Mouse (Mus musculus) testis, postnatal 14 days (tissue): ENCODE measurements around the gene Gm14214.

ENCODE experiments used
- DNase-seq: peaks from one replicate; pipeline ENCODE4 v3.0.0; 2021; ENCODE audit warnings: low spot score

Gm14214 gene

DNA sequence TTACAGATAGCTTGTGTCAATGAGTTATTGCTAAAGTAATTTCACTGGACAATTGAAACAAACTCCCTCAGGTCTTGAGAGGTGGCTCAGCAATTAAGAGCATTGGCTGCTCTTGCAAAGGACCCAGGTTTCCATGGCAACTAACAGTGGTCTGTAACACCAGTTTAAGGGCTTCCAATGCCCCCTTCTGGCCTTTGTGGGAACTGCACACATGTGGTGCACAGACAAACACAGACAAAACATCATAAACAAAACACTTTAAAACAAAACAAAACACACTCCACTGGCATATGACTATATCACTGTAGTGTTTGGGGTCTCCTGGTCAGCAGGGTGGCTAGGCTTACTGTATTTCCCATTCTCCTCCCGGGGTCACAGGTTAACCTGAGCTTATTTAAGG lies 4.2 kb upstream of the Gm14214 start:
- DNase-seq, result peak; percentile 67

DNA sequence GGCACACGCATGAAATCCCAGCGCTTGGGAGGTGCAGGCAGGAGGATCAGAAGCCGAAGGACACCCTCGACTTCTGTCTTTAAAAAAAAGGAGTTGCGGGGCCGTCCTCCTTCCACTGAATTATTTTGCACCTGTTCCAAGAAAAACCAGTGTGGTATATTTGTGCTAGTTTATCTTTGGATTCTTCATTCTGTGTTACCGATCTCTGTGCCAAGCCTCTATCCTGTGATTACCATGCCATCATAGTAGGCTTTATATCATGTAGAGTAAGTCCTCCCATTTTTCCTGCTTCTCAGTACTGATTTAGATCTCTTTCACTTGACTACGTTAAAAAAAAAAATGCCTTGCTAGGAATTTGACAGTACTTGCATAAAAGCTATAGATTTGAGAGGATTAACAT lies 1.8 kb upstream of the Gm14214 start:
- no peak for DNase-seq

DNA sequence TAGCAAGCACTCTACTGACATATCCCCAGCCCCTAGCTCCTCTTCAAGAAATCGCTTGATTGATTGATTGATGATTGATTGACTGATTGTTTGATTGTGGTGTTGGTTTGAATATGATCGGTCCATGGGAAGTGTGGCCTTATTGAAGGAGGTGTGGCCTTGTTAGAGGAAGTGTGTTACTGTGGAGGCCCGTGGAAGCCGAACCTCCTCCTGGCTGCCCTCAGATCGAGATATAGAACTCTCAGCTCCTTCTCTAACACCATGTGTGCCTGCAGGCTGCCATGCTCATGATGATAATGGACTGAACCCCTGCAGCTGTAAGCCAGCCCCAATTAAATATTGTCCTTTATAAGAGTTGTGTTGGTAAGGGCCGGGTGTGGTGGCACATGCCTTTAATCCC lies 2.8 kb downstream of the Gm14214 start:
- no peak for DNase-seq

DNA sequence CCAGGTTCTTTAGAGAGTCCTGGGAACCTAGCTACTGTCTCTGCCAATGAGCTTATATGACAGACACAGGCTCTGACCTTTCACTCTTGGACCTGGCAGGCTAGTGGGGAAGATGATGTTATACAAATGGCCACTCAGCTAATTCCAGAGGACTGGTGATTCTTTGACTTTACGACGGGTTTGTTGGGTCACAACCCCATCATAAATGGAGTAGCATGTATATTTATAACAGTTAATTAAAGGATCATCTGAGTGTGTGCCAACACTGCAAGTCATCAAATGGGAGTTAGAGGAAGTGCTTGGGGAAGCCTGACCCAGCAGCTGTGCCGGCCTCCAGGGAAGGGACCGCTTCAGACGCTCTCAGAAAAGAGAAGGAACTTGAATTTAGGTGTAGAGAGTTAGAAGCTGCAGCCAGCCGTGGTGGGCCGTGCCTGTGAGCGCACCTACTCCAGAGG lies 4.2 kb downstream of the Gm14214 start:
- DNase-seq, result no peak

DNA sequence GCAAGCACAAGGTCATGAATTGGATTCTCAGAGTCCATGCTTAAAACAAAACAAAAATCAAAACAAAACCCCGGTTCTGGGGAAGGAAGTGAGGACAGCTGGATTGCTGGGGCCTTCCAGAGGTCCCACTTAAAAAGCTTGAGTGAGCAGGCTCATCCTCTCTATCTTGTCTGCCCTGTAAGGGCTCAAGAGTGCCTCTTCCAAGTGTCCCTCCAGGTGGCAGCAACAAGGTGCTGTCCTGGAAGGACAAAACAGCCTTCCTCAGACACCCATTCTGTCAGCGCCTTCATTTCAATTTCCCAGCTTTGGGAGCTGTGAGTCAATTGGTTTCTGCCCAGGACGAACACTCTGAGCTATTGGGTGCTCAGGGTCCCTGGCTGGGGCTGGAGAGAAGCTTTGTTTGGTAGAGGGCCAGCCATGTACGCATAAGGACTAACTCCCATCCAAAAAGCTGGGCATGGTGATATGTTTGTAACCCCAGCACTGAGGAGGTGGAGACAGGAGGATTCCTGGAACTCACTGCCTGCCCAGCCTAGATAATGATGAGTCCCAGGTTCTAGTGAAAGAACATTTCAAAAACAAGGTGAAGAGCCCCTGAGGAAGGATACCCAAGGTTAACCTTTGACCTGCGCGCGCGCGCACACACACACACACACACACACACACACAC lies 4.9 kb downstream of the Gm14214 start:
- no peak for DNase-seq

DNA sequence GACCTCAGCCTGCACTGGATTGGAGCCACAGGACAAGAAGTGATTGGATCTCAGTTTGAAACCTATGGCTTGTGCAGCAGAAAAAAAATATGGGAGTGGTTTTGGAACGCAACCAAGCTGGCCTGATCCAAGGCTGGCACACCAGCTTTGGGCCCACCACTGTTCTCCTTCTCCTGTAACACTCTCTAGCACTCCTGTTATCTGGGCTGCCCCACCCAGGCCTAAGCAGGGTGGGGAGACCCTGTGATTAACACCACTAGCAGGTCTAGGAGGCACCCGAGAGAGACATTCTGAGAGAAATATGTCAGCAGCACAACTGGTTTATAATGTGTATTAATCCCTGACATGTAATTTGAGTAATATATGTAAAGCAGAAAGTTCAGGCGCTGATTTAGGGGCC lies 6.6 kb downstream of the Gm14214 start:
- DNase-seq, result no peak

DNA sequence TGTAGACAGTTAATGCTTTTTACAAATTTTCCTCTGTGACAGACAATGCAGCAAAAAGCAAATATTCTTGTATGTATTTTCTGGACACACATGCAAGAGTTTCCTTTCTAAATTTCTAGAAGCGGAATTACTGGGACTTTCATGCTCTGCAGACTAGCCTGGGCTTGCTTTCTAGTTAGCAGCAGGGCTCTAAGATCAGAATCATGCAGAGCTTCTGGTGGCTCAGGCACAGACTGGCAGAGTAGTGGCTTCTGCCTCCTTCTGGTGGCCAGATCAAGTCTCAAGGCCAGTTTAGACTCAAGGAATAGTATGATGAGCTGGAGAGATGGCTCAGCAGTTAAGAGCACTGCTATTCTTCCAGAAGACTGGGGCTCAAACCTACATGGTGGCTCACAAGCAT lies 11.4 kb downstream of the Gm14214 start:
- DNase-seq, result no peak

DNA sequence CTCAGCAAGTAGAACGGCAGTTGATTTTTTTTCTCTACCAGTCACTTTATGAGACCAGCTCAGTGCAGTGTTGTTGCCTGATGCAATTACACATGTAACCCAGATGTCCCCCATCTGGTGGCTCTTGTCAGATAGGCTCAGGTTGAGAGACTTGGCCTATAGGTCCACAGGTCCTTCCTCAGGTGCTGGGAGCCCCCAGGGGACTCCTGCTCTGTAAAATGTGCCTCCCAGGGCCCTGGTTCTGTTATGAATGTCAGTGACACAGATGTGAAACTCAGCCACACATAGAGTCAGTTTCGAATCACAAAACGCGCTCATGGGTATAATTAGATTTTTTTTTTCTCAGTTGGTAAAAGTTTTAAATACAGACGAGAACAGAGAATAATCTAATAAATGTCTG lies 12.1 kb downstream of the Gm14214 start:
- DNase-seq, result no peak

DNA sequence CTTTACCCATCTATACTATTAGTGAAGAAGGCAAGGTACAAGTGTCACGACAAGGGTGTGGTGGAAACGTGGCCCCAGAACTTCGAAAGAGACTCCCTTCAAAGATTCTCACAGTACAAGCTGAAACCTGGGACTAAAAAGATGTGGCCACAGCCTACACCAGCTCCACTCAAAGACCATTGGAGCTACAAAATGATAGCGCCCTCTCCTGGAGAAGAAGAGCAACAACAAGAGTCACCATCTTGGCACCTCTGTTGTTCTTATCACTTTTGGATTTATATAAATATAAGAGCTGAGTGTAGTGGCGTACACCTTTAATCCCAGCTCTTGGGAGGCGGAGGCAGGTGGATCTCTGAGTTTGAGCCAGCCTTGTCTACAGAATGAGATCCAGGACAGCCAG lies 14.0 kb downstream of the Gm14214 start:
- no peak for DNase-seq

DNA sequence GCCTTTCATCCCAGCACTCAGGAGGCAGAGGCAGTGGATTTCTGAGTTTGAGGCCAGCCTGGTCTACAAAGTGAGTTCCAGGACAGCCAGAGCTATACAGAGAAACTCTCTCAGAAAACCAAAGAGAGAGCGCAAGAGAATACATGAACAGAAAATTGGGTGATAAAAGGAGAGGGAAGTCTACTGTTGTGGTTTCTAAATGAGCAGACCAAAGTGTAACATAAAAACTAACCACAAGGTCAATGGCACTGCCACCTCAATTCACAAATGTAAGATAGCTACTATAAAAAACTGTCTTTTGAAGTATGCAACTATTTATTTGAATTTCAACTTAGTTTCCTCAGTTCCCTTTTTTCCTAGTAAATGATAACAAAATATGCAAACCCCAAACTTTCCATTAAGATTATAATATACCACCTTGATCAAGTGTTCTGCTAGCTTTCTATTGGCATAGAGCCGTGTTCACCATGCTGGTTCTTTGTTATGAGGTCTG lies 15.7 kb downstream of the Gm14214 start:
- DNase-seq, result no peak

DNA sequence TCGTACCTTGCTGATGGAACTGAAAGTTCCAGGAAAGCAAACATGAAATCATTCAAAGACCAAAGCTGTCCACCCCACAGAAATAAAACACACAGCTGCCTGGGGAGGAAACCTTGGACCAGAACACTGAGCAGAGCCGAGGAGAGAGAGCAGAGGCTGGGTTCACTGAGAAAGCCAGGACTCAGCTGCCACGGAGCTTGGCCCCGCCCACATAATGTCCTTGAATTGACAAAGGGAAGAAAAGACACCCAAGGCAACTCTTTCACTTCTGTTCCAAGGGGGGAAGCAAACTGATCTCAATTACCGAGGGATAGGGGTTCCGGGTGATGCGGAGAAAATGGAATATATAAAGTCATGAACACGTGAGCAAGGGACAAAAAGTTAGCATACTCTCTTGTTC lies 17.9 kb downstream of the Gm14214 start:
- DNase-seq, result peak; percentile 46

DNA sequence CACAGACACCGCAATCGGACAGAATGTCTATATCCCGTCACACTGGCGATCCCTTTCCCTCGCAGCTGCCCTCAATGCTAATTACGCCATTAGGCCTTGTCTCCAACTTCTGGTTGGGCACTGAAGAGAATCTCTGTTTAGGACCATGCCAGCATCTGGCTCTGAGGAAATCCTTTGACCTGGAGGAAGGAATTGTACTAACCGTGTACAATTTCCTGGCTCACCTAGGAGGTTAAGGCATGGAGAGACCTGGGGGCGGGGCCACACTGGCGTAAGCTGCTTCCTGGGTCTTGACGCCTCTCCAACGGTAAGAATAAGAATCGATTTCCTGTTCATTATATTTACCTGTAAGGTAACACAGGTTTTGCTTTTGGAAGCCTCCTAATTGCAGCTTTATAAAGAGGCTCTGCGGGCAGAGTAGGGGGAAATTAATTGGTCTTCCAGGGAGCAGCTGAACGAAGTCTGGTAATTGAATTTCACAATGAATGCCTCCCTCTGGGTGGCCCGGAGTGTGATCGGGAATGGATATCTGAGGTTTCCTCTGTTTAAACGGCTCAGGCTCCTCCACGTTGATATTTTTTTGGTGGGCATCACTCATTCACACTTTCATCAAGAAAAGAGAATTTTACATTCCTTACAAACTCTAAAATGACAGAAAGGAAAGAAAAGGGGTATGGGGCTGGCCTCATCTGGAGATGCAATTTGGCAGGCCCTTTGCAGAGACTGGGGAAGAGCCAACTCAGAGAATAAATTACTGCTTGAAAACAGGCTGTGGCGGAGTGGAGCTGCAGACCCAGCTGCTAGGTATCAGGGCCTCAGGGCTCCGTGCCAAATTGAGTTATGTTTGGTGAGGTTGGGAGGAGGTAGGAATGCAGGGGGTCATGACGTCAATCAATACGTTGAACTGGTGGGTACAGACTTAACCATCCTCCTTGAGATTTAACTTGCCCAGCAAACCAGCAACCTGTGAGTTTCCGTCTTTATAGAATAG lies 20.5 kb downstream of the Gm14214 start:
- DNase-seq, result no peak

DNA sequence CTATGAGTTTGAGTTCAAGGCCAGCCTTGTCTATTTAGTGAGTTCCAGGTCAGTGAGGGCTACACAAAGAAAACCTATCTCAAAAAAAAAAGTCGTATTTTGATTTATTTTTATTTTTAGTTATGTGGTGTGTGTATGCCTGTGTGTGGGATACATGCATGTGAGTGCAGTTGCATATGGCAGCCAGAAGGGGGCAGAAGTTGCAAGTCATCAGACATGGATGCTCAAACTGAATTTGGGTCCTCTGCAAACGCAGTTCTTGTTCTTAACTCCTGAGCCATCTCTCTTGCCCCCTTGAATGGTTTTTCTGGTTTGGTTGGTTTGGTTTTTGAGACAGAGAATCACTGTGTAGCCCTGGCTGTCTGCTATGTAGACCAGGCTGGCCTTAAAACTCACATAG lies 21.4 kb downstream of the Gm14214 start:
- peak; percentile 36 for DNase-seq

DNA sequence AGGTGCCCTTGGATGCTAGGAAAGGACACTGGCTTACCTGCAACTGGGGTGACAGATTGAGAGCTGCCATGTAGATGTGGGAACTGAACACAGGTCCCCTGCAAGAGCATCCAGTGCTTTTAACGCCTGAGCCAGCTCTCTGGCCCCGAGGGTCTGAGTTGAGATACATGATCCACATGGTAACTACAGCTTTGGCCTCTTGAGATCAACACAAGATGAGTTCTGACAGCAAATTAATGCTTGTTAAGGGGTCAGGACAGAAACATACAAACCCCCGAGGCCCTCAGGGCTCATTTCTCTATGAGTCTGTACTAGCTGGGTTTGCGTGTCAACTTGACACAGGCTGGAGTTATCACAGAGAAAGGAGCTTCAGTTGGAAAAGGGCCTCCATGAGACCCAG lies 25.9 kb downstream of the Gm14214 start:
- DNase-seq, result no peak

DNA sequence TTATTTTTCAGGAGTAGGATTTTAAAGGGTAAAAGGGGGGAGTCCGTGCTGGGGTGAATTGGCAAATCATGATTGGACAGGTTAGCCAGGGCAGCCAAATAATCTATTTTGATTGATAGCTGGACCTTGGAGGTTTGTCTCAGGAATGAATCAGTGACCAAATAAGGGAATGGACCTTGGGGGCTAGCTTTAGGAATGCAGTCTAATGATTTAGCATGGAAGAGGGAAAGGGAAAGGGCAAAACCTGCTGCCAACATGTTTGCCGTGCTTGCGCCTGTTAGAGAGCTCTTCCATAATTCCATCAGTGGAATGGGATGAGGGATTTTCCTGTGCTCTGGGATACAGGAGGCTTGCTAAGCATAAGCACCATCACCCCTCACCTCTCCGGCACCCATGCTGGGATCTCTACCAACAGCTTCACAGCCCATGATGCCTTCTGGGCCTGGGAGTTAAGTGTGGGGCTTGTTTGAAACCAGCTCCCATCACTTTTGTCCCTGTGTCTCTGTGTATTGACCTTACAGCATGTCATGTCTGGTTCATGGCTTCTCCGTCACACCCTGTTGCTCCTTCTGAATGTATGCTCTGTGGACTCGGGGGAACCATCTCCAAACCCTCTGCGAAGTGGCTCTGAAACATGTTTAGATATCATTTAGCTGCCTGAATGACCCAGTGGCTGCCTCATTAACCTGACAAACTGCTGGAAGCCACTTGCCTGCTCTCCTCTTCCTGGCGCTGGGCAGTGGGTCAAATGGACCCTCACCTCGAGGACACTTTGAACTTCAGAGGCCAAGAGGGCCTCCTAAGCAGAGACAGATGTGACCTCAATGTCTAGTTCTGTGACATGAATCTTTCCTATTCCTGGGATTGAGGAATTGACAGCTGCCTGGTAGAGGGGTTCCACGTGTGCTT lies 26.7 kb downstream of the Gm14214 start:
- DNase-seq, result no peak

DNA sequence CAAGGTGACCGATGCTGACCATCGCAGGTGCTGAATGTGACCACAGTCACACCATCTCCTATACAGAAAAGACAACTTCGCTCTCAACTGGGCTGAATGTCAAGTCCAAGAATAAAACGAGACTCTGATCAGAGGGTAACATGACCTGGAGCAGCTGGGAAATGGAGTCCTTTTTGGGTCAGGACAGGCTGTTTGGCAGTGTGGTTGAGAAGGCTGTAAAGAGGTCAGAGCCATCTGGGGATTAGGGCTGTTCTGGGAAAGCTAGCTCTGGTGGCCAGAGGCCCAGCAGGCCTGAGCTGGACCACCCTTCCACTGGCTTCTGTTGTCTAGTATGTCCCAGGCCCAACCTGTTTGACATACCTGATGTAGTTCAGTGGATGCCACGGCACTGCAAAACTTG lies 31.2 kb downstream of the Gm14214 start:
- no peak for DNase-seq

DNA sequence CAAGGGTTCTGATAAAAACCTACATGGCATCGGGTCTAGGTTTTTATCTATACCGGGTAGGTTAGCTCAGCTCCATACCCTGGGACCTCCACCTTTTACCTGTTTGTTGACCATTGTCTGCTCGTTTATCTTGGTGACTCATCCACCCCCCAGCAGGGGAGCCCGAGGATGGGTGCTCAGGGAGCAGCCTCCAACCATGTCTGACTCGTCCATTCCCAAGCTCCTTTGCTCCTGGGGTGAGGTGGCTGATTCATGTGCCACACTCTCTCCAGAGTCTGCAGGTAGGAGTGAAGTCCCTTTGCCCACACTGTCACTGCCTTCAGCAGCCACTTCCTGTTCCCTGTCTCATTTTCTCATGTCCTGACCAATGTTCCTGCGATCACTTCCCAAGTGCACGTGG lies 33.8 kb downstream of the Gm14214 start:
- DNase-seq, result no peak

DNA sequence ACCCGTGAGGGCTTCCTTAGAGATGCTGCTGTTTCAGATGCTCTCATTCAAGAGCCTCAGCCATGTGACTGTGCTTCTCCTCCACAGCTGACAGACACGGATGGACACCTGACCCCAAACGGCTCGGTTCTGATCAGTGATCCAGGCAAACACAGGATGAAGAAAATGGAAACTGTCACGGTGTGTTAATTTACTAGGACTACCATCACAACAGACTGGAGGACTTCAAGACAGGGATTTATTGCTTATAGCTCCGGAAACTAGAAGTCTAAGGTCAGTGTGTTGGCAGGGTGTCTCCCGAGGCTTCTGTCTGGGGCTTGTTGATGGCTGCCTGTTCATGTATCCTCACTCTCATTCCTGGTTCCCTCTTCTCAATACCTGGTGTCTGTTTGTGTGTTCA lies 34.4 kb downstream of the Gm14214 start:
- no peak for DNase-seq

DNA sequence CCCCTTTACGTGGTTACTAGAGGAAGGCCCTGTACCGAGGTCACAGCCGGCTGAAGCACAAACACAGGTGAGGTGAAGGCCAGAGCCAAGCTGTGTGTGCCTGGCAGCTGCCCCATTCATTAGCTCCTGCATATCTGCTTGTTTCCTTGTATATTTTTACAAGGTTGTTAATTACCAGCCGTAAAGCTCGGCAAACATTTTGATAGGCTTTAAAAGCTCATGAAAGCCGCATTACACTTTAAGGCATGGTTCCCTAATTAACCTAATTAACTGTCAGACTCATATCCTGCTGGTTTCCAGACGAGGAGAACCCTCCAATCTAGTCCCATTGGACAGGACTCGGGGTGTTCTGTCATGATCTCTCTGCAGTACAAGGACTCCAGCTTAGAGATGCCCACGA lies 34.9 kb downstream of the Gm14214 start:
- DNase-seq, result no peak

DNA sequence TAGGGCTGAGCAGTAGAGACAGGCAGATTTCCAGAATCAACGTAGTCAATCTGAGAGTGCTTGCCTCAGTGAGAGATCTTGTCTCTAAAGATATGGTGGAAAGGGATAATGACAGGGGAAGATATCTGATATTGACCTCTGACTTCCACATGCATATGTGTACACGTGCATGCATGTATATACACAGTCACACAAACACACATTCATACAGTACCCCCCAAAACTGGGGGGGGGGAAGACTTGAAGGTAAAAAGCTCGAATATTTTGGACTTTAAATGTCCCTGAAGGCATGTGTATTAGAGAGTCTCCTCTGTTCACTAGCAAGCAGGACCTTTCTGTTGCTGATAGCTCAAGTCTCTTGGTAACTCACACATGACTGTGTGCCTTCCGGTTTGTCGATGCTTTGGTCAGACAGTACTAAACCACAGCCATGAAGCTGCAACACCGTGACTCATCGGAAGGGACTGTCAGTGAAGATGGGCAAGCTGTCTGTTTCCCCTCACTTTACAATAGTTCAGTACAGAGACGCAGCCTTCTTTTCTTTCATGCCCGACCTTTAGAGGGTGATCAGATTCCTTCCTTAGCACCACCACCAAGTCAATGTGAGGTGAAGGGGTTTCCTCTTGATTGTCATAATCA lies 37.2 kb downstream of the Gm14214 start:
- no peak for DNase-seq

DNA sequence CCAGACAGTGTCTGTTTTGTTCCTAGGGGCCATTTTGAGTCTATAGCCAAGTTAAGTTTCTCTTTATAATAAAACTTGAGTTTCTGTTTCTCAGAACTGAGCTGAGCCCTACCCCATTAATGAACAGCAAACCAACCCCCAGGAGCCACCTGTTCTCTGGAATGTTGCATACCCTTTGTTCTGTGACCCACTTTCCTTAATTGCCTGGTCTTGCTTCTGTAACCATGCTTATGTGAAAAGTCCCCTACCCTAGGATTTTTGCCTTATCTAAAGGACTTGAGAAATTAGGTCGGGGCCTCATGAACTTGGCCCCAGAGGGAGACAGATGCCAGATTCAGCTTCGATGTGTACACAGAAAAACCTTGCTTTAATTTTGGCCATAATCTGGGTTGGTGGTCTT lies 37.9 kb downstream of the Gm14214 start:
- DNase-seq, result no peak

DNA sequence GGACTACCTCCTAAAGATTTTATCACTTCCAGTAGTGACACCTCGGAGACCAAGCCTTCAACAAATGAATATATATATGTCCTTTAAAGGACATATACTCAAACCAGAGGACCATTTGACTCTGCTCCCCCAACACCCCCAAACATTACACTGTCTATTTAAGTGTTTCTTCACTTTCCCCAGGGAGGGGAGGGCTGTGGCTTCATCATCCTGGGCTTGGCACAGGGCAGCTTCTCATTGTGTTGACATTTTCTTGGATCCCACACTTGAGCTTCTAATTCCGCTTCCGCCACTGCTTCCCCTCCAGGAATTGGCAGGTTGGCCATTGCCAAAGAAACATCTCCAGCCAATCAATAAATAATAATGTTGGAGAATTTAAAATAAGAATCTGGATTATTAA lies 39.0 kb downstream of the Gm14214 start:
- DNase-seq, result no peak
